Mouse (Mus musculus) layer of hippocampus, adult 18-20 months (tissue): ENCODE measurements at regions not wholly inside any gene's neighbourhood (a gene's known extent, or its start where the extent isn't known, plus 50 kb on each side); places are given as distances from the start of the nearest gene placed in this dataset.

Experiments used
- DNase-seq, 2 experiments: peaks; one replicate each; pipeline ENCODE4 v3.0.0; 2022; ENCODE audit warnings: low spot score in 2 of 2

DNA sequence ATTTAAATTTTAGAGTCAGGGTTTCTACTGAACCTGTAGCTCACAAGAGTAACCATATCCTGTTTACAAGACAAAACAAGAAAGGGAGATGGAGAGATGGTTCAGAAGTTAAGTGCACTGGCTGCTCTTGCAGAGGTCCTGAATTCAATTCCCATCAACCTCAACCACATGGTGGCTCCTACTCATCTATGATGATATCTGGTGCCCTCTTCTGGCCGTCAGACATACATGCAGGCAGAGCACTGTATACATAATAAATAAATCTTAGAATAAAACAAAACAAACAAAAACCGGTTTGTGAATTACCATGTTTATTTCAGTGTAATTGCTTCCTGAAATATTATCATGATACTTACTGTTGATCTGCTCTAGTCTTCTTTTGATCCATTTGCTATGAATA is 845.4 kb downstream of the Pcdh18 start:
- no peak for DNase-seq

DNA sequence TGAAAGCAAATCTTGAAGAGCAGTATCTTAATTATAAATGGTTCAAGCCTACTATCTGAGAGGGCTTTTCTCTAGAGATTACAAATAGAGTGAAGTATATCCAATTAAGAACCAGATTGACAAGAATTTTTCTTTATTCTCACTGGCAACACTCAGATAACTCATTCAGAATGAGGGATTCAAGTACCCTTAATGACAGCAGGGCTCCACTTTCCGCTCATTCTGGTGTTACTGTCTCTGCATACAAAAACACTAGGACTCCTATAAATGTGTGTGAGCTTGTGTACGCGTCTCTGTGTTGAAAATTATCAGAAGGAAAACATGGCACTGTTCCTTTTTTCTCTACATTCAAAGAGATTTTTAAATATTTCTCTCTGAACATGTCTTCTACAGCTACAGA is 866.7 kb downstream of the Pcdh18 start:
- no peak for DNase-seq

DNA sequence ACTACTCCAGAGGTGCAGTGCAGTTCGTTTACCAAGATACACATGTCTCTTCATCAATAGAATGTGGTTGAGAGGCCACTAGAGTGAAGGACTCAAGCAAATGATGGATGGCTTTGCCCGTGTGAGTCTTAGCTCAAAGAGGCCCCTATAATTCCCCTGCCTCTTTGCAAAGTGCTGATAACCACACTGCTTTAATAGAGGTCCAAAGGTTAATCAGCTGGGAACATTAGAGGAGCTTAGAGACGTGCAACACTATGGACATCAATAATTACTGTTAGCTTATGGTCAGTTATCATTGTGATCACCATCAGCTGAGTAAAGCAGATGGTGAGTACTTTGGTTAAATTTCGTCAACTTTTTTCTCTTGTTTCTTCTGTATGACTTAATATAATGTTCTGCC is 869.2 kb downstream of the Pcdh18 start:
- DNase-seq, result no peak

DNA sequence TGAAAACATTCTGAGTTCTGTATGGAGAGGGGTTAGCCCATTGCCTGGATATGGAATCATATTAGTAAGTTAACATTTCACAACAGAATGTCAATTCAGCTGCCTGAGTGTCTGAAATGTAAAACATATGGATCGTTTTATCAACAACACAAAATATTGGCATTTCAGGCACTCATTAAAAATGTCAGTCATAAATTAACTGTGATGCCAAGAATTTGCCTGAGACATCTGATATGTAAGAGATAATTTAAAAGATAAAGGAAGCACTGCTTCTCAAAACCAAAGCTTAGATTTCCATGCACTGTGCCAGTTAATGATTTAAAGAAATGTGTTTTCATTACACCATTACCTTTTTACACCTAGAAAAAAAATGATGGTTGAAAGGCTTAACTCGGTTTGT is 887.6 kb downstream of the Pcdh18 start:
- DNase-seq, result peak in 1 of 2 experiments; percentile 11

DNA sequence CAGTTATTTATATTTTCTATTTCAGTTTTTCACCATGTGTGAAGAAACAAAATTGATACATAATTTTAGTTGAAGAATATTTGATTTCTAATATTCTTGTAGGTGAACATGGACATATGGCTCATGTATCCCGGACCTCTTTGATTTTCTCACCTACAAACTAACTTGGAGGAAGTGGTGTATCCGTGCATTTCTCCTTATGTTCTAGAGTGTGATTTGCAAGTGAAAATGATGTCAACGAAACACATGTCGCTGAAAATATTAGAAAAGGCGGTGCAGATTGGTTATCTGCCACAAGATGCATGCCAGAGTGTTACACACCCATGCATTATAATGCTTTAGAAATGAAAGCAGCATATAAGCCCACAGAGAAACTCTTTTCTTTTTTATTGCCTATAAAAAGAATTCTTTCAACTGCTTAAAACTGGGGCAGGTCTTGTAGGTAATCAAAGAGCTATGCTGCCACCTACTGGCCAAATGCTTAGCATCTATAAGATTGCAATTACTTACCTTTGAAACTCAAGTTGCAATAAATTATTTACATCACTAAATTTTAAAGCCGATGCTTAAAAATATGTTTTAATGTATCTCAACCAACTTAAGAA is 911.0 kb downstream of the Pcdh18 start:
- peak; percentile 24 to 88 for DNase-seq

DNA sequence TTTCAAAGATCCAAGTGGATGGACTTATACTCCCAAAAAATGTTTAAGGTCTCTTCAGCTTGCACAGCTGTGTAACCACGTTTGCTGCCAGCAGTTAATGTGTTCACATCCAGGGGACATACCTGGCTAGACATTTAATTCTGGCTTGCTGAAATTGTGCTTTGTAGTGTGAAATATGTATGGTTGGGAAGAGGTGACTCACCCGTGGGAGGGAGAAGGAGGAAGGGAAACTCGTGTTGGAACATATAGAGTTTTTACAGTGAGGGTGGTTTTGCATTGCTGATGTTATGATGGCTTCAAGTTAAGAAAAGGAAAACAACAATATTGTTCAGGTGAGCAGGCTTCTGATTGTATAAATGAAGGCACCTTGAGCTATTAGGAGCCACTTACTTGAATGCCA is 916.4 kb downstream of the Pcdh18 start:
- DNase-seq, result no peak

DNA sequence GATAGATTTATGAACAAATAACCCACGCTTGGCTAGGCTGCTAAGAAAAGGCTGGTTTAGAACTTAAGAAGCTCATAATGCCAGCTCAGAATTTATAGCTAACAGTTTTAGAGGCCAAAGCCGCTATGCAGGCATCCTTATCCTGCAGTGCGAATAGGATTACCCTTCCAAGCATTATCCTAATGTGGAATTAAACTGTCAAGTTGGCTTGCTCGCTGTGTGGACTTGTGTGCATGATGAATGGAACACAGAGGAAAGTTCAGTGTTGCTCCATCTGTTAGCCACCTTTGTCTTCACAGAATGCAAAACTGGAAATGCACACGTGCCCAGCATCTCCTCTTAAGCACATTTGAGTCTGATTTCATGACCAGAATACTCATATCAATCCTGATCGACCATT is 933.8 kb downstream of the Pcdh18 start:
- no peak for DNase-seq

DNA sequence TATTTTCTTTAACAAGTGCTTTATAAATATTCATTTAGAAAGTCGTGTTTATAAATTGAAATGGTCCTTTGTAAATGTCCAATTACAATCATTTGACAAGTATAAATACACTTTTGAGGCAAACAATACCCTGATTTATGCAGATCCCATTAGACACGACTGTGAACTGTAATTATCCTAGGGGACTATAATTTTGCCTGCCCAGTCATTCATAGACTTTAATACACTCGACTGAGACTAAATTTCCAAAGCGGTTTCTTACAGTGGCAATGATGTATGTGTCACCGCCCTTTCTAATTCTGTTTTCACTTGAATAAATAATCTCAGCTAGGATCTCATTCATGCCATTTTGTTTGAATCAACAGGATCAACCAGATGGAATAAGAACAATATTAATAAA is 952.7 kb downstream of the Pcdh18 start:
- DNase-seq, result no peak

DNA sequence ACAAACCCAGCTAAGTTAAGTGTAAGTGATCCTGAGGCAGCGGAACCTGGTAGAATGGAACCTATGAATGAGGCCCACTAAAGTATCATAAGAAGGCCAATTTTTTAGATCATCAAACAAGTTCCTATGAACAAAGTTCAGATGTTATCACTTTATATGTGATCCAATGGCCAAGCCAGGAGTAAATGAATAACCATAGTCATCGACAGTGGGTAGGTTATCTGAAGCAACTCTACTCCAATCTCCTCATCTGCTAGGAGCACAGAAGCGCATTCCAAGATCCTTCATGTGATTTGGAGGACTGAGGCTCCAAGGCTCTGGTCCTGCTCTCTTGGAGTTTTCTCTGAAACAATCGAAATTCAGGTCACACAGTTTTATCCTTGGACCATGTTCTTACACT is 985.4 kb downstream of the Pcdh18 start:
- DNase-seq, result no peak
